Mouse (Mus musculus): ENCODE data around the gene Zp3.
A peak's percentile ranks its signal among the peaks of the same experiment; 100 is the strongest.

DNA sequence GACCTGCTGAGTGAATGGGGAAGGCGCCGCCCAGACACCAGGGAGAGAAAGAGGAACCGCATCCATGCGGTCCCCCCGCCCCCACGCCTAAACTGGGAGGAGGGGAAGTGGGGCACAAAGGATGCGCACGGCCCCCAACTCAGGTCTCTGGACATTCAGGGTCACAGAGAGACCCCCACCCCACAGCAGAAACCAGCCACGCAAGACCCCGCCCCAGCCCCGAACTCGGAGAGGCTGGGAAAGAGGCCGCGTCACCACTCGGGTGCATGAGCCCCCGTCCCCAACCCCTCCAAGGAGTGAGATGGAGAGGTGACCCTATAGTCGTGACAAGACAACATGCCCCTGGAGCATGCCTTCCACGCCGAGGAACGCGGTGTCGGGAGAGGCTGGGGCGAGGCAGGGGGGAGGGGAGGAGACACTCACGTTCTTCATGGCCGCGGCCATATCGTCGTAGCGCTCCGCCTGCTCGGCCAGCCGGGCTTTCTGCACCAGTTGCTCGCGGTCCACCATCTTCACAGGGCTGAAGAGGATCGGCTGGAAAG is 45.9 kb upstream of the Zp3 start:
- TF ChIP-seq CTCF (IDR thresholded peaks at IDR 0.05; ENCODE audit: low read depth) (no peak; the same call in 1 of the 2 replicates), EP300 (IDR thresholded peaks at IDR 0.05; ENCODE audit: low read depth) (0 out of 2 replicates have a peak, but pooled peaks have one; percentile 34)

Measured in liver, embryonic 14.5 days (tissue).